24 mouse cellular contexts compared by ENCODE assay signal in the genomic region with DNA sequence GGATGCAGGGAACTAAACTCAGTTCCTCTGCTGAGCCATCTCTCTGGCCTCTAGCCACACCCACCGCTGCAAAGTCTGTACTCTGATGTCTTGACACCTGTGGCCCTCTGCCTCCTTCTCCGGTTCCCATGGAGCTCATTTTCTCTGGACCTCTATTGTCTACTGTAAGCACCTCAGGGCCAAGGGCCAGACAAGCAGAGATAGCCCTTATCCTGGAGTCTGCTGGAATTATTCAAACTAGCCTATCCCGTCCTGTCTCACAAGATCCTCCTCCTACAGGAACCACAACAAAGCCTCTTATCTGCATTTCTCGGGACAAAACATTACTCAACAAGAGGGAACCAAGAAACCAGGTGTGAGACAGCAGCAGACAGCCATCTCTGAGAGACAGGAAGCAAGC. TPM values are rescaled to one million over a fixed set of nuclear protein-coding genes. Genes with fewer than 3 reads are reported as not detected.
A peak's percentile ranks its signal among the peaks of the same experiment; 100 is the strongest.
DNase-seq lines count a peak whose midpoint lies in the region; ATAC-seq and TF ChIP-seq lines count a peak whose summit lies in the region.
"Had no signal": no experiment of that assay in that cellular context is flagged by ENCODE, and none has a peak within 500 bp of the region (broad histone marks: within the 10 kb centered on the region; RNA-seq: fewer than 3 reads in every experiment).

No protein-coding gene starts in this region.

- in situ Hi-C loops in CH12.LX (cut with MboI; ENCODE audit: low pct_ligation_motif_present, low pct_unique_long_range_greater_than_20kb, low sequenced_read_pairs), result no loop called here

- TF ChIP-seq EP300 in CH12.LX (IDR thresholded peaks at IDR 0.05; ENCODE audit: low read length), result no peak; the same call in 1 of the 2 replicates

- TF ChIP-seq RAD21 in CH12.LX (IDR thresholded peaks at IDR 0.05; ENCODE audit: low read depth, low read length), result no peak

- H3K4me1 ChIP-seq in CH12.LX (ENCODE audit: control insufficient read depth in 1 of 2, insufficient read depth in 2 of 2), result peaks cover 0 to 40% of the 10 kb centered on the region in 2 experiments; a peak in 2 of 4 replicates
- no peaks in the 10 kb centered on the region; the same call in 1 of the 2 replicates for H3K4me1 ChIP-seq in limb, embryonic 10.5 days
- H3K4me1 ChIP-seq: hindbrain, embryonic 12.5 days had no signal

- H3K27ac ChIP-seq in CH12.LX (ENCODE audit: insufficient read depth, low read depth), result no peak overlapping the region
- no peak overlapping the region for H3K27ac ChIP-seq in limb, embryonic 10.5 days
- H3K27ac ChIP-seq: embryonic facial prominence, embryonic 10.5 days; forebrain, embryonic 10.5 days; heart, embryonic 13.5 days; hindbrain, embryonic 12.5 days had no signal

- ATAC-seq in erythroblast, adult 5-6 weeks (replicated peaks; ENCODE audit: low FRiP score, poor library complexity, severe bottlenecking), result no peak
- ATAC-seq: activated CD4-positive, CD25-positive, alpha-beta regulatory T cell, adult 4 months; CD4-positive, CD25-positive, alpha-beta regulatory T cell, adult 4 months; forebrain, embryonic 16.5 days; hindbrain, embryonic 16.5 days; inflammation-experienced regulatory T-cells, adult 6 months had no signal

- H3K79me2 ChIP-seq in CH12.LX (replicated peaks; ENCODE audit: control insufficient read depth, extremely low read depth, insufficient read depth, poor library complexity, severe bottlenecking), result no peaks in the 10 kb centered on the region

- peaks cover 3% of the 10 kb centered on the region for H3K9me3 ChIP-seq in CH12.LX (replicated peaks; ENCODE audit: low read length)
- H3K9me3 ChIP-seq in limb, embryonic 10.5 days (replicated peaks), result no peaks in the 10 kb centered on the region
- H3K9me3 ChIP-seq: embryonic facial prominence, embryonic 10.5 days; forebrain, embryonic 10.5 days; heart, embryonic 13.5 days; hindbrain, embryonic 12.5 days had no signal

- H3K4me3 ChIP-seq in CH12.LX (replicated peaks in 1 of 3; ENCODE audit: low read depth in 2 of 3, low read length in 2 of 3, poor library complexity in 1 of 3), result no peak overlapping the region
- H3K4me3 ChIP-seq in limb, embryonic 10.5 days, result no peak overlapping the region
- H3K4me3 ChIP-seq: embryonic facial prominence, embryonic 10.5 days; erythroblast, embryonic 14.5 days; forebrain, embryonic 10.5 days; heart, embryonic 13.5 days; hindbrain, embryonic 12.5 days had no signal

- intact Hi-C loops in heart, postnatal 10 days (cut with DNase I), result no loop called here

- TF ChIP-seq POLR2A in CH12.LX (IDR thresholded peaks at IDR 0.05; ENCODE audit: low read depth, low read length), result no peak

- no peaks in the 10 kb centered on the region for H3K27me3 ChIP-seq in CH12.LX (replicated peaks)
- no peaks in the 10 kb centered on the region for H3K27me3 ChIP-seq in limb, embryonic 10.5 days (ENCODE audit: low read depth, poor library complexity, severe bottlenecking)
- H3K27me3 ChIP-seq: heart, embryonic 13.5 days; hindbrain, embryonic 12.5 days had no signal

- dilution Hi-C loops in CH12.LX (cut with MboI; ENCODE audit: extremely low pct_ligation_motif_present, extremely low pct_unique_long_range_greater_than_20kb, low sequenced_read_pairs), result no loop called here

- TF ChIP-seq CTCF in CH12.LX (conservative IDR thresholded peaks at IDR 0.05 in 1 of 2, IDR thresholded peaks at IDR 0.05 in 1 of 2; ENCODE audit: low read depth in 2 of 2, low read length in 2 of 2), result no peak

- H3K36me3 ChIP-seq in CH12.LX (replicated peaks in 1 of 2; ENCODE audit: control insufficient read depth in 1 of 2, insufficient read depth in 1 of 2, low read length in 1 of 2), result no peaks in the 10 kb centered on the region
- no peaks in the 10 kb centered on the region for H3K36me3 ChIP-seq in limb, embryonic 10.5 days
- H3K36me3 ChIP-seq: embryonic facial prominence, embryonic 10.5 days; forebrain, embryonic 10.5 days; heart, embryonic 13.5 days; hindbrain, embryonic 12.5 days had no signal

- no peak overlapping the region for H3K4me2 ChIP-seq in CH12.LX (ENCODE audit: insufficient read depth, low read depth, poor library complexity, severe bottlenecking)
- H3K4me2 ChIP-seq: heart, embryonic 13.5 days; hindbrain, embryonic 12.5 days had no signal

- DNase-seq in heart, adult 11 months, result peak; percentile 84
- no peak for DNase-seq in heart, postnatal 10 days
- DNase-seq in CH12.LX (ENCODE audit: extremely low read depth) (peak; percentile 51), ZHBTc4 (ENCODE audit: low read depth, low spot score) (peak; percentile 80)
- DNase-seq in limb, embryonic 10.5 days (ENCODE audit: low spot score), result peak; percentile 19
- no peak for DNase-seq in adrenal gland, postnatal 10 days
- DNase-seq: adrenal gland, adult 2 months; adrenal gland, postnatal 36 days; B cell, adult 2 months; cerebellum, adult 2 months; cerebellum, postnatal 10 days; gastrocnemius, postnatal 10 days; kidney, adult 2 months had no signal

- WGBS in limb, embryonic 10.5 days, result 64% methylated on average over 4 of the region's 4 CpGs

- H3K9ac ChIP-seq in CH12.LX (ENCODE audit: insufficient read depth, low read depth), result no peak overlapping the region
- H3K9ac ChIP-seq: heart, embryonic 13.5 days; hindbrain, embryonic 12.5 days had no signal

TF ChIP-seq in CH12.LX, 34 proteins besides CTCF, POLR2A, EP300 and RAD21:
- no peak for TF ChIP-seq MAX (IDR thresholded peaks at IDR 0.05; ENCODE audit: low read length)
- no peak for TF ChIP-seq USF1 (IDR thresholded peaks at IDR 0.05; ENCODE audit: low read depth, low read length)
- no peak for TF ChIP-seq NRF1 (IDR thresholded peaks at IDR 0.05; ENCODE audit: low read depth, low read length)
- TF ChIP-seq POLR2AphosphoS2 (IDR thresholded peaks at IDR 0.05; ENCODE audit: low read depth, low read length), result no peak
- TF ChIP-seq GABPA (IDR thresholded peaks at IDR 0.05; ENCODE audit: insufficient replicate concordance, low read depth, low read length), result no peak
- TF ChIP-seq IRF4 (IDR thresholded peaks at IDR 0.05; ENCODE audit: low read depth, low read length), result no peak
- no peak for TF ChIP-seq E2F4 (IDR thresholded peaks at IDR 0.05; ENCODE audit: insufficient replicate concordance, low read depth, low read length)
- TF ChIP-seq RCOR1 (conservative IDR thresholded peaks at IDR 0.05; ENCODE audit: low read depth, low read length), result no peak
- no peak for TF ChIP-seq USF2 (conservative IDR thresholded peaks at IDR 0.05; ENCODE audit: low read depth, low read length)
- no peak for TF ChIP-seq JUND (conservative IDR thresholded peaks at IDR 0.05; ENCODE audit: low read depth, low read length)
- TF ChIP-seq ELF1 (IDR thresholded peaks at IDR 0.05; ENCODE audit: low read depth, low read length), result no peak
- no peak for TF ChIP-seq MXI1 (IDR thresholded peaks at IDR 0.05; ENCODE audit: low read depth, low read length)
- no peak for TF ChIP-seq MAZ (IDR thresholded peaks at IDR 0.05; ENCODE audit: low read depth, low read length)
- TF ChIP-seq NELFE (IDR thresholded peaks at IDR 0.05; ENCODE audit: low read depth, low read length), result no peak
- TF ChIP-seq ZKSCAN1 (IDR thresholded peaks at IDR 0.05; ENCODE audit: borderline replicate concordance, low read depth, low read length), result no peak
- TF ChIP-seq HCFC1 (IDR thresholded peaks at IDR 0.05; ENCODE audit: low read depth, low read length), result no peak
- TF ChIP-seq ZMIZ1 (IDR thresholded peaks at IDR 0.05; ENCODE audit: low read depth, low read length), result no peak
- no peak for TF ChIP-seq CHD2 (IDR thresholded peaks at IDR 0.05; ENCODE audit: low read length)
- TF ChIP-seq ZNF384 (IDR thresholded peaks at IDR 0.05; ENCODE audit: low read depth, low read length), result no peak

RNA-seq across cellular contexts. Expression of gene Vangl1, which starts 9.8 kb away (rescaled TPM):
- total RNA-seq in heart, postnatal 10 days (2021), result 10 to 100 TPM; 24.2 to 25.3 TPM
- total RNA-seq in CH12.LX (2012; rRNA removed) (0.04 TPM in 1 of 2 replicates, not detected in the other), CH12.LX (2014; rRNA removed) (not detected in 2 replicates)
- not detected in 2 replicates for polyA plus RNA-seq in CH12.LX (2012; ENCODE audit: insufficient read length, low read depth)
- 11.8 and 14.8 TPM in 2 replicates for polyA plus RNA-seq in limb, embryonic 10.5 days (2016; fragmentation: Nextera tagmentation; extraction: Ambion mirVana)
- 10 to 100 TPM; 26.9 to 27.9 TPM for total RNA-seq in adrenal gland, postnatal 10 days (2021)
- 54.0 and 65.0 TPM in 2 replicates for total RNA-seq in erythroblast, adult 5-6 weeks (2015; ENCODE audit: low replicate concordance)
- total RNA-seq in erythroblast, adult 5-6 weeks (2017; ENCODE audit: low replicate concordance), result 178 and 194 TPM in 2 replicates
- polyA plus RNA-seq: activated CD4-positive, CD25-positive, alpha-beta regulatory T cell, adult 4 months had no signal

Comparison
In these comparisons a context has a peak if more than half of its experiments do, and no peak if none do; other contexts are left out.
1. DNase-seq: peak in heart, adult 11 months (single experiment), CH12.LX (single experiment), ZHBTc4 (single experiment) and limb, embryonic 10.5 days (single experiment); none in heart, postnatal 10 days (0 of 2) and adrenal gland, postnatal 10 days (single experiment).
2. RNA of gene Vangl1, which starts 9.8 kb away (total RNA-seq): 54.0 to 194 TPM in erythroblast, adult 5-6 weeks, 26.9 to 27.9 TPM in adrenal gland, postnatal 10 days and 24.2 to 25.3 TPM in heart, postnatal 10 days; 0.04 TPM in CH12.LX; every median in the first group is over 10 times any median in the second.